Mouse (Mus musculus): ENCODE measurements around the gene Stambpl1.

- no peak for TF ChIP-seq CTCF (IDR thresholded peaks at IDR 0.05; ENCODE audit: low read depth)
- TF ChIP-seq EP300 (IDR thresholded peaks at IDR 0.05; ENCODE audit: low read depth), result no peak; the same call in 1 of the 2 replicates
These were observed 27.4 kb downstream of the Stambpl1 start for GRCm38 (mm10) chr19:34219260-34219968.
